Mouse (Mus musculus) stomach, postnatal 0 days (tissue): ENCODE results near the gene Gm26566. TPM values are rescaled to one million over a fixed set of nuclear protein-coding genes. Genes with fewer than 3 reads are reported as not detected.
A peak's percentile ranks its signal among the peaks of the same experiment; 100 is the strongest.

Experiments
- ATAC-seq: fragments of 200-750 bp; cut with Nextera tagmentation; 2 replicates; pipeline ENCODE4 v1.8.0; 2017; ENCODE audit not compliant: low FRiP score, low TSS enrichment
- DNase-seq: peaks from one replicate; pipeline ENCODE4 v3.0.0-alpha.2; 2016; ENCODE audit warnings: low spot score
- H3K27ac ChIP-seq: fragments of 300-500 bp; sonication (generic); replicated peaks from 2 replicates; pipeline ENCODE4 v1.5.1; 2014; ENCODE audit warnings: mild to moderate bottlenecking, control low read depth
- H3K27me3 ChIP-seq: fragments of 300-500 bp; sonication (generic); 2 replicates; pipeline ENCODE4 v1.6.1; 2014; ENCODE audit warnings: low read length; ENCODE audit not compliant: control insufficient read depth, insufficient read depth
- H3K36me3 ChIP-seq: fragments of 300-500 bp; sonication (generic); 2 replicates; pipeline ENCODE4 v1.6.1; 2014; ENCODE audit warnings: low read length, mixed read lengths; ENCODE audit not compliant: control insufficient read depth, insufficient read depth
- H3K4me1 ChIP-seq: fragments of 300-500 bp; sonication (generic); replicated peaks from 2 replicates; pipeline ENCODE4 v1.6.1; 2014; ENCODE audit warnings: antibody characterized with exemption; ENCODE audit not compliant: control insufficient read depth, insufficient read depth
- H3K4me2 ChIP-seq: fragments of 300-500 bp; sonication (generic); replicated peaks from 2 replicates; pipeline ENCODE4 v1.6.1; 2014; ENCODE audit warnings: low read depth, mild to moderate bottlenecking, control low read depth, moderate library complexity
- H3K4me3 ChIP-seq: fragments of 300-500 bp; sonication (generic); 2 replicates; pipeline ENCODE4 v1.5.1; 2014; ENCODE audit warnings: low read depth, low read length, control low read depth
- H3K9ac ChIP-seq: fragments of 300-500 bp; sonication (generic); 2 replicates; pipeline ENCODE4 v1.6.1; 2014; ENCODE audit warnings: mild to moderate bottlenecking, low read length, control low read depth, mixed read lengths
- H3K9me3 ChIP-seq: fragments of 300-500 bp; sonication (generic); 2 replicates; pipeline ENCODE4 v1.6.1; 2016; ENCODE audit warnings: low read length; ENCODE audit not compliant: control insufficient read depth
- CTCF ChIP-seq: IDR thresholded peaks from 2 replicates; pipeline ENCODE4 v1.5.1; 2016; ENCODE audit warnings: antibody characterized with exemption, low read depth, mild to moderate bottlenecking, moderate library complexity
- EP300 ChIP-seq: optimal IDR thresholded peaks from 2 replicates; pipeline ENCODE3; 2016; ENCODE audit warnings: antibody characterized with exemption
- WGBS: fragments of 180-500 bp; shearing (Covaris S2); extraction: QIAGEN DNeasy Blood & Tissue Kit; methylation state at CpG from one replicate; pipeline ENCODE4 v1.1.7; 2014; 5-methylcytosine and 5-hydroxymethylcytosine counted together
- polyA plus RNA-seq: library from polyadenylated mRNA; unstranded; fragments of >200 nt; fragmentation: Nextera tagmentation; extraction: Ambion mirVana; gene quantifications from 2 replicates; pipeline ENCODE4 v1.2.1, GENCODE M21; 2015

The Gm26566 gene
- polyA plus RNA-seq, 1 experiment from 2014 or later: 0.51 TPM

GRCm38 (mm10) chr4:88692537-88692936 is 29.1 kb upstream of the Gm26566 start:
- H3K9ac ChIP-seq: no peak overlapping the region
- DNase-seq (no peak), ATAC-seq (no peak)
- 66% methylated on average over 1 of the region's 1 CpGs for WGBS
- H3K36me3 ChIP-seq: no peaks in the 10 kb centered on the region
- H3K4me2 ChIP-seq: no peak overlapping the region
- H3K4me1 ChIP-seq: no peaks in the 10 kb centered on the region
- TF ChIP-seq EP300: no peak
- no peak for TF ChIP-seq CTCF
- H3K27me3 ChIP-seq: no peaks in the 10 kb centered on the region
- no peak overlapping the region for H3K27ac ChIP-seq
- H3K4me3 ChIP-seq: no peak overlapping the region
- H3K9me3 ChIP-seq: no peaks in the 10 kb centered on the region

- H3K27ac ChIP-seq: no peak overlapping the region
- H3K4me1 ChIP-seq: no peaks in the 10 kb centered on the region
- 74% methylated on average over 2 of the region's 2 CpGs for WGBS
- no peak overlapping the region for H3K4me2 ChIP-seq
- ATAC-seq (no peak), DNase-seq (no peak)
- H3K9ac ChIP-seq: no peak overlapping the region
- H3K36me3 ChIP-seq: no peaks in the 10 kb centered on the region
- no peaks in the 10 kb centered on the region for H3K9me3 ChIP-seq
- no peaks in the 10 kb centered on the region for H3K27me3 ChIP-seq
- no peak overlapping the region for H3K4me3 ChIP-seq
- TF ChIP-seq EP300: no peak
- TF ChIP-seq CTCF: no peak
Observed at GRCm38 (mm10) chr4:88693392-88693791, 28.2 kb upstream of the Gm26566 start.

GRCm38 (mm10) chr4:88696237-88696884 is 25.2 kb upstream of the Gm26566 start:
- 20% methylated on average over 3 of the region's 3 CpGs for WGBS
- TF ChIP-seq EP300: no peak
- peak; percentile 99 for TF ChIP-seq CTCF
- no peaks in the 10 kb centered on the region for H3K36me3 ChIP-seq
- no peak overlapping the region for H3K4me3 ChIP-seq
- H3K9ac ChIP-seq: no peak overlapping the region
- ATAC-seq: peak; percentile 79
- no peak overlapping the region for H3K4me2 ChIP-seq
- peak; percentile 82 for DNase-seq
- H3K4me1 ChIP-seq: no peaks in the 10 kb centered on the region
- no peaks in the 10 kb centered on the region for H3K9me3 ChIP-seq
- H3K27ac ChIP-seq: no peak overlapping the region
- H3K27me3 ChIP-seq: no peaks in the 10 kb centered on the region

GRCm38 (mm10) chr4:88697108-88697507 is 24.5 kb upstream of the Gm26566 start:
- H3K9me3 ChIP-seq: no peaks in the 10 kb centered on the region
- no peaks in the 10 kb centered on the region for H3K4me1 ChIP-seq
- H3K4me2 ChIP-seq: no peak overlapping the region
- no peak for ATAC-seq
- no peak overlapping the region for H3K27ac ChIP-seq
- no peaks in the 10 kb centered on the region for H3K36me3 ChIP-seq
- no peak for DNase-seq
- TF ChIP-seq CTCF (no peak), EP300 (no peak)
- no peak overlapping the region for H3K4me3 ChIP-seq
- WGBS: 52% methylated on average over 6 of the region's 6 CpGs
- no peak overlapping the region for H3K9ac ChIP-seq
- no peaks in the 10 kb centered on the region for H3K27me3 ChIP-seq

GRCm38 (mm10) chr4:88697753-88698152 is 23.9 kb upstream of the Gm26566 start:
- ATAC-seq (no peak), DNase-seq (no peak)
- Histone ChIP-seq H3K27ac (no peak overlapping the region), H3K27me3 (no peaks in the 10 kb centered on the region), H3K9ac (no peak overlapping the region), H3K4me2 (no peak overlapping the region), H3K9me3 (no peaks in the 10 kb centered on the region), H3K4me1 (no peaks in the 10 kb centered on the region), H3K4me3 (no peak overlapping the region), H3K36me3 (no peaks in the 10 kb centered on the region)
- 80% methylated on average over 4 of the region's 4 CpGs for WGBS
- TF ChIP-seq EP300 (no peak), CTCF (no peak)

GRCm38 (mm10) chr4:88698781-88699180 is 22.8 kb upstream of the Gm26566 start:
- Histone ChIP-seq H3K4me2 (no peak overlapping the region), H3K4me1 (no peaks in the 10 kb centered on the region), H3K27me3 (no peaks in the 10 kb centered on the region), H3K9me3 (no peaks in the 10 kb centered on the region), H3K36me3 (no peaks in the 10 kb centered on the region), H3K27ac (no peak overlapping the region), H3K4me3 (no peak overlapping the region), H3K9ac (no peak overlapping the region)
- WGBS: 76% methylated on average over 5 of the region's 5 CpGs
- ATAC-seq: no peak
- TF ChIP-seq EP300: no peak
- no peak for TF ChIP-seq CTCF
- DNase-seq: no peak
